Mouse (Mus musculus): ENCODE results near the gene Pfkfb2.

- TF ChIP-seq CHD2 (IDR thresholded peaks at IDR 0.05; ENCODE audit: low read depth, low read length) (peak; percentile 97), MAFK (IDR thresholded peaks at IDR 0.05; ENCODE audit: insufficient read depth, low read depth, low read length) (no peak), ZC3H11A (IDR thresholded peaks at IDR 0.05; ENCODE audit: borderline replicate concordance, low read depth, low read length) (no peak)
Observed at GRCm38 (mm10) chr1:130715561-130716217, 13.4 kb downstream of the Pfkfb2 start, which contains the start of gene Gm29427.

Data from ES-E14 (cell line).